Mouse (Mus musculus): ENCODE measurements around the gene Slc16a10.
A peak's percentile ranks its signal among the peaks of the same experiment; 100 is the strongest.

The Slc16a10 gene

DNA sequence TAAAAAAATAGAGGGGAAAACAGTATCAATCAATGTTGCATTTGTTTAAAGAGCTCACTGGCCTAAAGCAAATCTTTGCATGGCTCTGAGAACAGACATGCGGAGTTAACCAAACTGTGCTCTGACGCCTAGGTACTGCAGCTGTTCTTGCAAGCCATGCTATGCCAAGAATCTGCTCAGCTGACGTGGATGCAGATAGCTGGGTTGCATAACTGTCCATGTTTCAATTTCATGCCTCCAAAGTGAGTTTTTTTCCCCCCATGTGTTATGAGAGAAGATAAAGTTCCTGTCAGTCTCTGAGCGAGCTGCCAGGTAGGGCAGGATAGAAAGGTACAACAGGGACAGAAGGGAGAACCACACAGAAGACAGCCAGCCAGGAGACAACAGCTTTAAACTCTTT lies 72.8 kb downstream of the Slc16a10 start:
- no peak for DNase-seq (ENCODE audit: extremely low read depth, low read depth)

- no peak for DNase-seq (ENCODE audit: extremely low read depth, low read depth)
Observed at GRCm38 (mm10) chr10:40068595-40068994, 73.5 kb downstream of the Slc16a10 start.

GRCm38 (mm10) chr10:40067529-40067928 lies 74.5 kb downstream of the Slc16a10 start:
- no peak for DNase-seq (ENCODE audit: extremely low read depth, low read depth)

DNA sequence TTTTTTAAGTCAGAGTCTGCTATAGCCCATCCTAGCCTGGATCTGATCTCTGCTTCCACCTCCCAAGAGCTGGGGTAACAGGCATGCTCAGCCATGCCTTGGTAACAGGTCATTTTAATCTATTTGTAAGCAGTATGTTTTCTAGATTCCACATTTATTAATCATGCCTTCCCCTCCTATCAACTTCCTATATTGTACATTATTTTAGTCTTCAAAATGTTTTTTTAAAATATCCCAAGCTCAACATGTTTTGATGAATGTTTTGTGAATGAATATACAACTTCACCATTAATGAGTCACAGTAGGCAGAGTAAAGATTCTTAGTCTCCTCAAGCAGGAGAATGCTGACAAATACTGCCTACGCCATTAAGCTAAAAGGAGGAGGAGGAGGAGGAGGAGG lies 75.0 kb downstream of the Slc16a10 start:
- no peak for DNase-seq (ENCODE audit: extremely low read depth, low read depth)

DNA sequence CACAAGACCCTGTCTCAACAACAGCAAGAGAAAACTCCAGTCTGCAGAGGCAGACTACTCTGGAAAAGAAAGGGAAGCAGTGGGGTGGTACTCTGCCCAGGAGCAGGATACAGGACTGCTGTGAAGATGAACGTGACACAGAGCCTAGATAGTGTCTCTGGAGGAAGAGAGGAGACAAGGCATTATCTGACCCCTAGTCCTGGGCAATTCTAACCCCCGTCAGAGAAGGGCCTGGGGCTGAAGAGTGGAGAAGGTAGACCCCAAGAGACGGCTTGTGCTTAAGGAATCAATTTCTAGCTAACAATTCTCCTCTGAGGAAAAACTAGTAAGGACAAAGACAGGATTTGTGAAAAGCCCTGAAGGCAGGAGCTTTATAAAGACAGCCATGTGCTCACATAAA lies 76.7 kb downstream of the Slc16a10 start:
- no peak for DNase-seq (ENCODE audit: extremely low read depth, low read depth)

GRCm38 (mm10) chr10:40063291-40063890 lies 78.7 kb downstream of the Slc16a10 start:
- DNase-seq (ENCODE audit: extremely low read depth, low read depth), result no peak

DNA sequence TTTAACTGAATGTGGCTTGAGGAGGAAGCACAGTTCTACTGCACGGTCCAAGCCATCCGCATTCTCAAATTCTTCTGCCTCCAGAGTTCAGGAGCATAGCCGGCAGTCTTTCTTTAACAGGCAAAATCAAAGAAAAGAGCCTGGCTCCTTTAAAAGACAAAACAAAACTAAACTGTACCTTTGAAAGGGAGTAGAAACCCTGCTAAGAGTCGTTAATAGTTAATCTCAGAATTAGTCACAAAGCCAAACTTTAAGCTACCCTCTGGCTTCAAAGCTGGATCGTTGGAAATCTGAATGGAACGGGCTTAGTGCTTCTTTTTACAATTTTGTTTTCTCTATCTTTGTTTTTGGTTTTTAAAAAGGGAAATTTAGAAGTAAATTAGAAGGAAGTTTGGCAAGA lies 79.2 kb downstream of the Slc16a10 start:
- no peak for DNase-seq (ENCODE audit: extremely low read depth, low read depth)

DNA sequence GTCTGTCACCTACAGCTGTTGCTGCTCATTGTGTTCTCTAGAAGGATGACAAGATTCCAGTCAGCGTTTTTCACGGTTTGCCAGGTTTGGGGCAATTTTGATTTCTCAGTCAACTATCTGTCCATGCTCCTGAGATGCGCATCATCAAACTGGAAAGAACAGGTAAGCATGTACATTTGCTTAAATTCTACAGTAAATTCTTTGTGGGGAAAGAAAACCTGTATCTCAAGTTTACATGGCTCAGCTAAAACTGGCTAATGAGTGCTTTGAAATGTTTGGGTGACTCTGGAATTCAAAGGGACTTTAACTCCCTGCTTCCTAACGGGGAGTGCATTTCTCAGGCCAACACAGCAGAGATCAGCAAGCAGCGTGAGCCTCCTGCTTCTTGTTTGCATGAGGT lies 80.1 kb downstream of the Slc16a10 start:
- DNase-seq (ENCODE audit: extremely low read depth, low read depth), result no peak

DNA sequence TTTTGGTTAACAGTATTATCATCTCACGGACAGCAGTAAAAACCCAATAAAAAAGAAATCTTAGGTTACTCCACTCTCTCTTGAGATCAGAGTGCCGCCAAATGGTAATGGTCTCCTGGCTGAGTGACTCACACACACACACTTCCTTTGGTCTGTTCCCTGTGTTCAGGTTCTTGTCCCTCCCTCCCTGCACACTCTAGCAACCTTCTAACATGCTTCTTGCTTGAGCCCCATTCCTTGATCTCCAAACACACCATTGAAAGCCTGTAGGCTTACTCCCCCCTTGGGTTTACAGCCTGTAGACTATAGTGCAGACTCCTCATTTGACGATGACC lies 83.3 kb downstream of the Slc16a10 start:
- no peak for DNase-seq (ENCODE audit: extremely low read depth, low read depth)

- DNase-seq (ENCODE audit: extremely low read depth, low read depth), result no peak
Observed at GRCm38 (mm10) chr10:40058062-40058785, 83.8 kb downstream of the Slc16a10 start.

- DNase-seq (ENCODE audit: extremely low read depth, low read depth), result no peak
Observed at GRCm38 (mm10) chr10:40057615-40058014, 84.4 kb downstream of the Slc16a10 start.

DNA sequence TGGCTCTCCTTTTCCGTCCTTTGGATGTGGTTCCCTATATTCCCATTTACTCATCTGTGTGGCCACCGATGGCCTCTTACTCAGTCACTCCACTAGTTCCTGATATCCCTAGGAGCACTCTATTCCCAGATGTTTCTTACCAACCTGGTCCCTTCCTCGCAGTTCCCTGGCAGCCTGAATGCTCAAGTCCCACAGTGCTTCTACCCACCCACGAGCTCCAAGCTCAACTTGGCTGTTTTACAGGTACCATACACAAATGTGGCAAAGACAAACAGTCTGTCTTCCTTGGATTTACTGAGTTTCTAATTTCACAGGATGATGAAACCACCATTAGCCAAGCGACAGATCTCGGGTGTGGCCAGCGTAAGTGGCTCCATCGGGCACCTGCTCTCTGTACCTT lies 87.6 kb downstream of the Slc16a10 start:
- no peak for DNase-seq (ENCODE audit: extremely low read depth, low read depth)

DNA sequence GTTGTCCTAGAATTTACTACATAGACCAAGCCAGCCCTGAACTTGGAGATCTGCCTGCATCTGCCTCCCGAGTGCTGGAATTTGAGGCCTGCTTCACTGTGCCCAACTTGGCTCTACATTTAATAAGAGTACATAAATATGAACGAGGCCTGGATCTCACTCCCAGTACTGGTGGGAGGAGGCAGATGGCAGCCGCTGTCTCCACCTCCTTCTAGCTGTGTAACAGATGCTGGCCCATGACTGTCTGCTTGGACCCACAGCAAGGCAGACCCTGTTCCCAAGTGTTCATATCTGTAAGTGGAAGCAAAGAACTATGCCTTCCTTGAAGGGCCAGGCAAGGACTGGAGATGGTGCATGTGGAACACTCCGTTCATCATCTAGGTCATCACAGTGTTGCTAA lies 88.2 kb downstream of the Slc16a10 start:
- no peak for DNase-seq (ENCODE audit: extremely low read depth, low read depth)

DNA sequence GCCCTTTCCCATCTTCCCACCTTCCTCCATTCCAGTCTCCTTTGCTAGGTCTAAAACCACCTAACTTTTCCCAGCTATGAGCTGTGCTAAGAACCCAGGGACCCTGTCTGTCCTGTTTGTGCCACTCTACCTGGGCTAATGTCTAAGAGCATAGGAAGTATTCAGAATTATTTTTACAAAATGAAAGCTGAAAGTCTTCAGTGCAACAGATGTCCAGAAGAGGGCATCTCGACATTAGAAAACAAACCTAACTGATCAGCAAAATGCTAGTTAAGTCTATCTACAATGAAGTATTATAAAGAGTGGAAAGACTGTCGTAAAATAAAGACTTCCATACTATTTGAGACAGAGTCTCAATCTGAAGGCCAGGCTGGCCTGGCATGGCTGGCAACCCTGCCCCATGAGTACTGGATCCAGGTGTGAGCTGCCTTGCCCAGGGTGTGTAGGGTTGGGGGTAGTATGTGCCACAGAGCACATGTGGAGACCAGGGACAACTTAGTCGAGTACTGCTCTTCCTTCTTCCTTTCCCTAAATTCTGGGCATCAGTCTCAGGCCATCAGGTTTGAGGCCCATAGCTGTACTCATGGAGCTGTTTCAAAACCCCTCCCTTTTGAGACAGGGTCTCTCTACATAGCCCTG lies 88.7 kb downstream of the Slc16a10 start:
- DNase-seq (ENCODE audit: extremely low read depth, low read depth), result peak; percentile 11

DNA sequence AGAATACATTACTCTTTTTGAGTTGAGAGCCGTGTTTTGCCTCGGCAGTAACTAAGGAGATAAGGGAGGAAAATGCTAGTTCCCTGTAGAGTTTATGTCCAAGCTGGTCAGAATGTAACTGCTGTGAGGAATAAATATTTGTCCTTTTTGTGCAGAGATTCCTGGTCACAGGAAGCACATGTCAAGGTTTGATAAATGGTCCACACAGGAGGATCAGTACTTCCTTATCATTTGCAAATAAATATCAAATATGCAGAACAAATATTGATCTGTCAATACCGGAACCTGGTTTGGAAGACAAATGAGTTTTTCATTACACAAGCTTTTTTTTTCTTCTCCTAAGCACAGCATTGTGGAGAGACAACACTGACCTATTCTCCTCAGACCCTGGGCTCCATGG lies 90.1 kb downstream of the Slc16a10 start:
- DNase-seq (ENCODE audit: extremely low read depth, low read depth), result no peak

DNA sequence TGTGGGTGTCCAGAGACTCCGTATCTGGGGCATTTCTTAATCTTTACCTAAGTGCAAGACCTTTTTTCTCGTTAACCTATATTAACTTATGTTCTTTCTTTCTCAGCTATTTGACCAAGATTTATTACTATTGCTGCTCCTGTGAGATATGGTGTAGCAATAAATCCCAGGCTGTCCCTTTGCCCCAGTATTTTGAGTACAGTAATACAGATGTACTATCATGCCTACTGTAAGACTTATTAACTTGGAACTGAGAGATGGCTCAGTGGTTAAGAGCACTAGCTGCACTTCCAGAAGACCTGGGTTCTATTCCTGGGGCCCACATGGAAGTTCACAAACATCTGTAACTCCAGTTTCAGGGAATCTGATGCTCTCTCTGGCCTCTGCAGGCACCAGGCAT lies 91.3 kb downstream of the Slc16a10 start:
- DNase-seq (ENCODE audit: extremely low read depth, low read depth), result no peak

GRCm38 (mm10) chr10:40041339-40041738 lies 100.7 kb downstream of the Slc16a10 start:
- no peak for DNase-seq (ENCODE audit: extremely low read depth, low read depth)

GRCm38 (mm10) chr10:40036686-40037560 lies 105.1 kb downstream of the Slc16a10 start:
- no peak for DNase-seq (ENCODE audit: extremely low read depth, low read depth)

DNA sequence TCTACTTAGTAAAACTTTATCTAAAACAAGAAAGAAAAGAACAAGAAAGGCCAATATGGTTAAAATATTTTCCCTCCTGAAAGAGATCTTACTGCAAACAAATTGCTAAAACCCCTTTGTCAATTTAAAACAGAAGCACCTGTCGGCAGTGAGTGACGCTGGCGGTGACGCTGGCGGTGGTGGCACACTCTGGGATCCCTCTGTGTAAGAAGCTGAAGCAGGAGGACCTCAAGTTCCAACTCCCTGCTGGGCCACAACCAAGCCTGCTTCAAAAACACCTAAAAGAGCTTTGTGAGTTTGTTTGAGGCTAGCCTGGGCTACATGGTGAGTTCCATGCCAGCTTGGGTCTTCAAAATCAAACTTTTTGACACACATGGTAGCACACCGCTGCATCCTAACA lies 107.1 kb downstream of the Slc16a10 start:
- no peak for DNase-seq (ENCODE audit: extremely low read depth, low read depth)

GRCm38 (mm10) chr10:40032897-40033296 lies 109.2 kb downstream of the Slc16a10 start:
- no peak for DNase-seq (ENCODE audit: extremely low read depth, low read depth)

DNA sequence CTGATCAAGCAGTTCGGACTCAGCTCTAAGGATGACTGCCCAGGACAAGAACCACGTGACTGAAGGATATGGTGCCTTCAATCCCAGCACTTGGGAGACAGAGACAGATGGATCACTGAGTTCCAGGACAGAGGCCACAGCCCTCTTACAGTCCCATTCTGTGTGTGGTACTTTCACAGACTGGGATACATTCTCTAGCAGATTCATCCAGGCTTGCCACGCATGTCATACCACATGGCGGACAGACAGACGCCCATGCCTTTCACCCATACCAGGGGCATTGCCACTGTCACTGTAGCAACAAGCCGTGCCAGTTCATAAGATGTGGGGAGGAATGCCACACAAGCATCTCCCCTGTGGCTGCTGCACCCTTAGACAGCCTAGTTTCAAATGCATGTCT lies 111.3 kb downstream of the Slc16a10 start:
- DNase-seq (ENCODE audit: extremely low read depth, low read depth), result no peak

GRCm38 (mm10) chr10:40029610-40030009 lies 112.4 kb downstream of the Slc16a10 start:
- no peak for DNase-seq (ENCODE audit: extremely low read depth, low read depth)

Data from MEL-GATA-1-ER (cell line).